Mouse (Mus musculus) urinary bladder, postnatal 4 days (tissue): ENCODE data around the gene Igfbp2.

Experiments used
- DNase-seq, 2 experiments: peaks; one replicate each; pipeline ENCODE4 v3.0.0; 2021 to 2022; ENCODE audit warnings: low spot score in 2 of 2

Gene Igfbp2

DNA sequence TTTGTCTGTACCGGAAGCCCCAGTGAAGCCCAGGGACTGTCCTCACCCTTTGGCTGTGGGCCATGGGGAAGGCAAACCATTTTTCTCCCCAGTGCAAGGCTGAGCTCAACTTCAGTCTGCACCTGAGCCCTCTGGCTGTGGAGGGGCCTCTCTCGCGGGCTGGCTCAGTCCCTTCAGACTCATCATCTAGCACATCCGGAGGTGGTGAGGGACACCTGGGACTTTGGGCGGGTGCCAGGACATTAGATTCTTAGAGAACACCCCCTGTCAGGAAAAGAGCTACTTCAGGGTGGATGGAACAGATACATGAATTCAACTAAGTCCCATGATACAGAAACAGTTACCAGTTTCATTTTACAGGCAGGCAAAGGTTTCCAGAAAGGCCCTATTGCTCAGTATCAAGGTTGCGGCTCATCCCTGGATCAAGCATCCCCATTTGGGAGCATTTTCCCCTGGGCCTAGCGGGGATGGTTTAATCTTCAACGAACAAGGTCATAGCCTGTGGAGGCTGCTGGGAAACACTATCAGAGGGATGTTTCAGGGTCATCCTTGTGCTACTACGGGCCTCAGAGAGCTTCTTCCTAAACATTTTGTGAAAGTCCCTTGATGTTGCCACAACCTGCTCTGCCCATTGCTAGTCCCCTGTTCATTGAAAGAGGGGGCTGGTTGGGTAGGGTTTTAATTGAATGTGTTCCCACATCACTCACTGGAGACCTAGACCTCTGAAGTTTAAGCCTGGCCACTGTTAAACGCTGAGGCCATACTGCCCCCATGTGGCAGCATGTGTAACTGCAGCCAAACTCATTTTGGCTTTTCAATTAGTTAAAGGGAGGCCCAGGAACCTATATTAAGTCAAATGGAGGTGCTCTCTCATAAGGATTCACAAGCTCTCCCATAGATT lies 30.3 kb downstream of the Igfbp2 start:
- DNase-seq, result peak in 1 of 2 experiments; percentile 20

DNA sequence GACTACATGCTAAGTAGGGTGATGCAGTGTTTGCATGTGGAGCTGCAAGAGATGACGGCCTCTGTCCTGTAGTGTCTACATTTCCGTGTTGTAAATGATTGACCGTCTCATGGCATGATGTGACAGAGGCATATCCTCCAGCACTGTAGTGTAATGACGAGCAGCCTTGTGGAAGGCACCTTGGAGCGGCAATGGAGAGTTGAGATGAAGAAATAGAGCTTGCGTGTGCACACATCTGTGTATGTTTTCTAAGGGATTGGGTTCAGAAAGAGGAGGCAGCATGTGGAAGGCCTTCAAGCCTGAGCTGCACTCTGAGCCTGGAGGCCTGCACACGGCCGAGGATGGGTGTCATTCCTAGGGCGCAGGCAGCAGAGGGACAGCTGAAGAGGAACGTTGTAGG lies 31.4 kb downstream of the Igfbp2 start:
- peak in 1 of 2 experiments; percentile 17 for DNase-seq

GRCm38 (mm10) chr1:72856209-72856909 lies 32.1 kb downstream of the Igfbp2 start:
- DNase-seq, result peak in 1 of 2 experiments; percentile 20

- no peak for DNase-seq
These were observed 32.8 kb downstream of the Igfbp2 start for GRCm38 (mm10) chr1:72857142-72857541.

- DNase-seq, result no peak
These were observed 33.3 kb downstream of the Igfbp2 start for GRCm38 (mm10) chr1:72857631-72858030.

GRCm38 (mm10) chr1:72858286-72858685 lies 34.0 kb downstream of the Igfbp2 start:
- no peak for DNase-seq

DNA sequence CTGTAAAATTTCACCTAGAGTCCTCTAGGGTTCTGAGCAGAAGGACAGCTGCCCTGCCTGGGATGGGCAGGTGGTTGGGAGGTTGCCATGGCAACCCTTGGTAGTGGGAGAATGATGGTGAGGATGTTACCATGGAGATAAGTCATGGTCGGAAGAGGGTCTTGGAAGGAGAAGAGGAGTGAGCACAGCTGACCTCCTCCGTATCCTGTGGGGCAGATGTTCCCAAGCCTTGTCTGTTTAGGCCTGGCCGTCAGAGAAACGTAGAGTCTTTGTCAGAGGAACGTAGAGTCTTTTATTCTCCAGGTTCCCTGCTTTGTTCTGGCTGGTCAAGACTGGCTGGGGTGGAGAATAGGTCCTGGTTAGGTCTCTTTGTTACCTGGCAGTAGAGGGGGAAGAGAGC lies 34.6 kb downstream of the Igfbp2 start:
- DNase-seq, result no peak

DNA sequence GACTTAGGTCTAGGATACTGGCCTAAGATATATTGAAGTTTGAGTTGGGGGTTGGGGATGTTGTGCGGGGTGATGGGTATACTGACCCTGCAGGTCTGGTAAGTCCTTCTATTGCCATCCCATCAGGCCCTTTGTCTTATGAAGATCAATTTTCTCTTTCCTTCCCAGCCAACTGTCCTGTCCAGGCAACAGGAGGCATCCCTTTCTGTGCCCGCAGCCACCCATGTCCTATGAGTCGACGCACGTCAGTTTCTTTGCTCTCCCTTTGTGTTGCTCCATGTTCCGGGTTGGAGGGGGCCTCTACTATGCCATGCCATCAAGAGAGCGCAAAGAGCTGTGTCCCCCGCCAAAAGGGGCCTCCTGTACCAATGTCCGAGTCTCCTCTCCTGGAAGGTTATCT lies 35.7 kb downstream of the Igfbp2 start:
- DNase-seq, result no peak

DNA sequence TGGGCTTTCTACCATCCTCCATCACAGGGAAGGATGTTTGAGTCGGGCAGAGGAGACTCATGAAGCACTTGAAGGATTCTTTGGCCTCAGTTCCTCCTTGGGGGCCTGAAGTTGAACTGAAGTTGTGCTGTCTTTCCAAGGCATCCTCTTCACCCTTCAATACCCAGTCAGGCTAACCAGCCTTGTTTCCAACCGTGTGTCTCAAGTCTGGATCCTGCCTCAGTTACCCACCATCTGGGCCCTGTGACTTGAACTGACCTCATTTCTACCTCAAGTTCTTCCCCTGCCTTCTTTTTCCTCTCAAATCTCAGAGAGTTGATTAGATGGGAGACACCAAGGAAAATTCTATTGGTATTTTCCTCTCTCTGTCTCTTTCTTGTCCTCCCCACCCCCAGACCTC lies 36.2 kb downstream of the Igfbp2 start:
- no peak for DNase-seq

- no peak for DNase-seq
These were observed 37.4 kb downstream of the Igfbp2 start for GRCm38 (mm10) chr1:72861702-72862101.

DNA sequence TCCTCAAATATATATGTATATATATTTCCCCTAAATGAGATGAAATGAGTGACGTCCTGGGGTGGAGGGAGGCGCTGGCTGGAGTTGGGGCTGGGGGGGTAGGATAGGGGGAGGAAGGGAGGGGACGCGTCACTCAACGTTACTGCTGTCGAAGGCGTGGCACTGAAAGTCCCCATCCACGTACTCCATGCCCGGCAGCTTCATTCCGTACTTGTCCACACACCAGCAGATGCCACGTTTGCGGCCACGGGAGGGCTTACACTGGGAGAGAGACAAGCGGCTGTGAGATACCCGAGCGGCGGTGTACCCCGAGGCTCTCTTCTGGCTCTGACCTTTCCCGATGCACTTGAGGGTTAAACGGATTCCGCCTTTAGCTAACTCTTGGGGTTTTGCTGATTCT lies 37.9 kb downstream of the Igfbp2 start:
- no peak for DNase-seq

- no peak for DNase-seq
These were observed 39.4 kb downstream of the Igfbp2 start for GRCm38 (mm10) chr1:72863692-72864091.

DNA sequence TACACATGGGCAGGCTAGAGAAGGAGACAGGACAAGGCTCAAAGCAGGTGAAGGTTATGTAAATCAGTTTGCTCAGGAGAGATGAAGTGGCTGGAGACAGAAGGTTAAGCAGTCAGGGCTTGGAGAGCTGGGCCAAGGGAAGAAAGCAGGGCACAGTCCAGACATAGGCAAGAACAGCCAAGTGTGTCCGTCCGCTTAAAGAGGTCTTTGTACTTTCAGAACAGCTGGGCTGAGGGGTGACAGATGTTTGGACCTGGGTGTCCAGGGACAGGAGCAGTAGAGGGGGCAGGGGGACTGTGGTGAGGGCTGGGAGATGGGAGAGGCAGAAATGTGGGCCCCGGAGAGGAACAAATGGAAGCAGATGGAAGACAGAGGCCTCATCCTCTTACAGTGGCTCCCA lies 40.0 kb downstream of the Igfbp2 start:
- DNase-seq, result no peak

DNA sequence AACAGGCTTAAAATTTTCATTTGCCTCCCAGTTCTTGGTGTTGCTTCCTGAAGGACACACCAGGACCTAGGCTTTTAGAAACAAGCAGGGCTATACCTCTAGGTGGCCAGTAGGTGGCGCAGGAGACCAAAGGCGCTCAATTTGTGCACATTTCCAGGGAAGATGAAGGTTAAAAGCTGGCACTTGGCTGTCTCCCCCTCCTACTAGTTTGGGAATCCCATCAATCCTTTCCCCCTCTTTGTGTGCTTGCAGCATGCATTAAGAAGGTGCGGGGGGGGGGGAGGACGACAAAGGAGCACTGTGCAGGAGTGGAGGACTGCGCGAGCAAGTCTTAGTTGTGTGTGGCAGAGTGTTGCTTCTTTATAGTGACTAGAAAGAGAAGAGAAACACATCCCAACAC lies 41.6 kb downstream of the Igfbp2 start:
- DNase-seq, result peak in 1 of 2 experiments; percentile 60

- no peak for DNase-seq
These were observed 42.1 kb downstream of the Igfbp2 start for GRCm38 (mm10) chr1:72866417-72866816.

DNA sequence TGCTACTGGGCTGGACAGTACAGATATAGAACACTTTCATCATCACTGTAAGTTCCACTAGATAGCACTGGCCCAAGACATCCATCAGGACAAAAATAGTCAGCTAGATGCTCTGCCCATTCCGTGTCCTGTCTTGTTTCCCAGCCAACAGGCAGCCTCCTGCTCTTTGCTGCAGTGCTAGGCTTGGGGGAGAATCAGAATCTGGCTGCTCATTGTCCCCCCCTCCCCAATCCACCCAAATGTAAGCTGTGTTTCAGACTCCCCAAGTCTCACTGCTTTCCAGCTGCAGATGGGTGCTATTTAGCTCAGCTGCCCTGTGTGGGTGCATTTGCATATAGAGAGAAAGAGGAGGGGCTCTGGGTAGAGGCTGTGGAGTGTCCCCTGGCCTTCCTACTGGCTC lies 43.0 kb downstream of the Igfbp2 start:
- DNase-seq, result no peak

- no peak for DNase-seq
These were observed 44.3 kb downstream of the Igfbp2 start for GRCm38 (mm10) chr1:72868429-72869215.

GRCm38 (mm10) chr1:72869275-72869674 lies 45.0 kb downstream of the Igfbp2 start:
- DNase-seq, result no peak

- DNase-seq, result peak; percentile 70 to 79
These were observed 45.6 kb downstream of the Igfbp2 start for GRCm38 (mm10) chr1:72869681-72870614.

- DNase-seq, result peak; percentile 71 to 81
These were observed 46.5 kb downstream of the Igfbp2 start for GRCm38 (mm10) chr1:72870615-72871336.
